Mouse (Mus musculus) limb, embryonic 11.5 days (tissue): Measurements from ENCODE around the gene Taok2. TPM values are rescaled to one million over a fixed set of nuclear protein-coding genes. Genes with fewer than 3 reads are reported as not detected.
"Not testable (repeated sequence)": the region's sequence is repeated elsewhere in the genome, so short reads cannot be mapped to it uniquely, and the experiment has no call there.

Experiments used
- ATAC-seq: fragments of 200-750 bp; cut with Nextera tagmentation; 2 replicates; pipeline ENCODE4 v1.8.0; 2017; ENCODE audit warnings: low read depth; ENCODE audit not compliant: insufficient number of reproducible peaks, low FRiP score, low TSS enrichment
- DNase-seq: peaks from one replicate; pipeline ENCODE4 v3.0.0-alpha.2; 2015; ENCODE audit warnings: low spot score
- H3K27ac ChIP-seq: fragments of 300-500 bp; sonication (generic); replicated peaks from 2 replicates; pipeline ENCODE4 v1.5.1; 2014; ENCODE audit warnings: low read depth, mild to moderate bottlenecking, low read length
- H3K27me3 ChIP-seq: fragments of 300-500 bp; sonication (generic); 2 replicates; pipeline ENCODE4 v1.6.1; 2014; ENCODE audit warnings: mild to moderate bottlenecking, low read length, mixed read lengths; ENCODE audit not compliant: control insufficient read depth, insufficient read depth
- H3K36me3 ChIP-seq: fragments of 300-500 bp; sonication (generic); 2 replicates; pipeline ENCODE4 v1.6.1; 2014; ENCODE audit warnings: mild to moderate bottlenecking, low read length, moderate library complexity, mixed read lengths; ENCODE audit not compliant: control insufficient read depth, insufficient read depth
- H3K4me1 ChIP-seq: fragments of 300-500 bp; sonication (generic); 2 replicates; pipeline ENCODE4 v1.6.1; 2014; ENCODE audit warnings: low read length, mixed read lengths; ENCODE audit not compliant: control insufficient read depth, insufficient read depth
- H3K4me2 ChIP-seq: fragments of 300-500 bp; sonication (generic); 2 replicates; pipeline ENCODE4 v1.6.1; 2014; ENCODE audit warnings: low read depth, mild to moderate bottlenecking, moderate library complexity; ENCODE audit not compliant: severe bottlenecking
- H3K4me3 ChIP-seq: fragments of 300-500 bp; sonication (generic); 2 replicates; pipeline ENCODE4 v1.5.1; 2014; ENCODE audit warnings: low read depth, low read length
- H3K9ac ChIP-seq: fragments of 300-500 bp; sonication (generic); 2 replicates; pipeline ENCODE4 v1.6.1; 2014; ENCODE audit warnings: mild to moderate bottlenecking, low read length
- H3K9me3 ChIP-seq: fragments of 300-500 bp; sonication (generic); 2 replicates; pipeline ENCODE4 v1.6.1; 2016; ENCODE audit warnings: low read length; ENCODE audit not compliant: control insufficient read depth
- WGBS: fragments of 180-500 bp; shearing (Covaris S2); extraction: QIAGEN DNeasy Blood & Tissue Kit; methylation state at CpG from one replicate; pipeline ENCODE4 v1.1.7; 2014; 5-methylcytosine and 5-hydroxymethylcytosine counted together
- polyA plus RNA-seq: library from polyadenylated mRNA; unstranded; fragments of >200 nt; fragmentation: Nextera tagmentation; extraction: Ambion mirVana; gene quantifications from 2 replicates; pipeline ENCODE4 v1.2.1, GENCODE M21; 2014

Gene Taok2
- polyA plus RNA-seq, 1 experiment from 2014 or later = 30.4 TPM

GRCm38 (mm10) chr7:126919973-126920372 is 35.5 kb upstream of the Taok2 start:
- H3K36me3 ChIP-seq = no peaks in the 10 kb centered on the region
- no peak overlapping the region for H3K4me3 ChIP-seq
- H3K9me3 ChIP-seq = no peaks in the 10 kb centered on the region
- no peak overlapping the region for H3K4me2 ChIP-seq
- no peak overlapping the region for H3K27ac ChIP-seq
- ATAC-seq (no peak), DNase-seq (no peak)
- WGBS = 86% methylated on average over 4 of the region's 4 CpGs
- H3K9ac ChIP-seq = no peak overlapping the region
- no peaks in the 10 kb centered on the region for H3K4me1 ChIP-seq
- no peaks in the 10 kb centered on the region for H3K27me3 ChIP-seq

GRCm38 (mm10) chr7:126918356-126918755 is 33.9 kb upstream of the Taok2 start:
- DNase-seq, H3K27ac ChIP-seq, H3K9me3 ChIP-seq, H3K9ac ChIP-seq, H3K4me3 ChIP-seq, ATAC-seq, H3K36me3 ChIP-seq, H3K4me1 ChIP-seq, H3K4me2 ChIP-seq, H3K27me3 ChIP-seq: not testable (repeated sequence)
- WGBS = 35% methylated on average over 4 of the region's 4 CpGs

- WGBS = 92% methylated on average over 3 of the region's 3 CpGs
- no peaks in the 10 kb centered on the region for H3K9me3 ChIP-seq
- no peak for DNase-seq
Observed at GRCm38 (mm10) chr7:126914844-126915243, 30.3 kb upstream of the Taok2 start.

GRCm38 (mm10) chr7:126905590-126905989 is 21.1 kb upstream of the Taok2 start:
- Histone ChIP-seq H3K27ac (no peak overlapping the region), H3K36me3 (no peaks in the 10 kb centered on the region), H3K4me2 (no peak overlapping the region), H3K27me3 (no peaks in the 10 kb centered on the region), H3K9me3 (no peaks in the 10 kb centered on the region), H3K9ac (no peak overlapping the region), H3K4me3 (no peak overlapping the region), H3K4me1 (no peaks in the 10 kb centered on the region)
- no peak for DNase-seq
- ATAC-seq = no peak
- WGBS = 73% methylated on average over 3 of the region's 3 CpGs

More at GRCm38 (mm10) chr7:126914844-126915243, 30.3 kb upstream of the Taok2 start:
- no peak overlapping the region for H3K27ac ChIP-seq
- ATAC-seq = no peak
- H3K4me3 ChIP-seq = no peak overlapping the region
- H3K4me1 ChIP-seq = no peaks in the 10 kb centered on the region
- H3K9ac ChIP-seq = no peak overlapping the region
- H3K4me2 ChIP-seq = no peak overlapping the region
- H3K36me3 ChIP-seq = no peaks in the 10 kb centered on the region
- H3K27me3 ChIP-seq = no peaks in the 10 kb centered on the region

GRCm38 (mm10) chr7:126899781-126900180 is 15.3 kb upstream of the Taok2 start:
- H3K4me3 ChIP-seq, H3K4me2 ChIP-seq, H3K36me3 ChIP-seq, H3K9ac ChIP-seq, H3K9me3 ChIP-seq, H3K27me3 ChIP-seq, H3K27ac ChIP-seq, H3K4me1 ChIP-seq, ATAC-seq, DNase-seq: not testable (repeated sequence)
- 91% methylated on average over 7 of the region's 9 CpGs for WGBS

- H3K4me3 ChIP-seq = peak overlapping the region; percentile 50
- no peaks in the 10 kb centered on the region for H3K9me3 ChIP-seq
- no peaks in the 10 kb centered on the region for H3K36me3 ChIP-seq
- H3K27me3 ChIP-seq = no peaks in the 10 kb centered on the region
- ATAC-seq = peak; percentile 87
- H3K27ac ChIP-seq = peak overlapping the region; percentile 33; the same call in 1 of the 2 replicates
- peak; percentile 99 for DNase-seq
- H3K9ac ChIP-seq = peak overlapping the region; percentile 61
- 12% methylated on average over 37 of the region's 37 CpGs for WGBS
- no peaks in the 10 kb centered on the region; the same call in 1 of the 2 replicates for H3K4me1 ChIP-seq
- H3K4me2 ChIP-seq = peak overlapping the region; percentile 62
Observed at GRCm38 (mm10) chr7:126898102-126898990, 13.8 kb upstream of the Taok2 start.

- H3K9me3 ChIP-seq = no peaks in the 10 kb centered on the region
- WGBS = 27% methylated on average over 16 of the region's 16 CpGs
- no peak for DNase-seq
- H3K4me2 ChIP-seq = peak overlapping the region; percentile 62
- H3K27me3 ChIP-seq = no peaks in the 10 kb centered on the region
- peak overlapping the region; percentile 61 for H3K9ac ChIP-seq
- H3K36me3 ChIP-seq = no peaks in the 10 kb centered on the region
- peak overlapping the region; percentile 50 for H3K4me3 ChIP-seq
- ATAC-seq = no peak
- H3K4me1 ChIP-seq = no peaks in the 10 kb centered on the region; the same call in 1 of the 2 replicates
- no peak overlapping the region for H3K27ac ChIP-seq
Observed at GRCm38 (mm10) chr7:126897390-126898101, 13.0 kb upstream of the Taok2 start.

GRCm38 (mm10) chr7:126896912-126897311 is 12.4 kb upstream of the Taok2 start:
- Histone ChIP-seq H3K27me3 (no peaks in the 10 kb centered on the region), H3K36me3 (no peaks in the 10 kb centered on the region), H3K4me3 (no peak overlapping the region), H3K9ac (no peak overlapping the region), H3K27ac (no peak overlapping the region), H3K9me3 (no peaks in the 10 kb centered on the region), H3K4me1 (no peaks in the 10 kb centered on the region; the same call in 1 of the 2 replicates), H3K4me2 (no peak overlapping the region)
- ATAC-seq = no peak
- 77% methylated on average over 5 of the region's 5 CpGs for WGBS
- no peak for DNase-seq
